Mouse (Mus musculus) MEL (cell line): Measurements from ENCODE around the gene Thsd7b. TPM values are rescaled to one million over a fixed set of nuclear protein-coding genes. Genes with fewer than 3 reads are reported as not detected.

Source experiments
- DNase-seq: peaks from one replicate; pipeline ENCODE4 v3.0.0; 2011; ENCODE audit warnings: low read depth, low spot score
- H3K27ac ChIP-seq: 2 replicates; pipeline ENCODE4 v1.5.1; 2012; ENCODE audit warnings: low read depth, mild to moderate bottlenecking, control low read depth, low read length, moderate library complexity; ENCODE audit not compliant: control insufficient read depth
- H3K27me3 ChIP-seq, 2 experiments: fragments of 150-350 bp in 1 of 2; sonication (generic) in 1 of 2; 2 replicates each; pipeline ENCODE4 v1.6.1; 2012; ENCODE audit warnings: low read length in 2 of 2, mild to moderate bottlenecking in 2 of 2, improper control_type of control experiment in 1 of 2, moderate library complexity in 1 of 2; ENCODE audit not compliant: insufficient read depth in 2 of 2, control insufficient read depth in 1 of 2
- H3K36me3 ChIP-seq, 2 experiments: 2 replicates each; pipeline ENCODE4 v1.6.1; 2012 to 2014; ENCODE audit warnings: low read length in 2 of 2, improper control_type of control experiment in 1 of 2, inconsistent platforms in 1 of 2, mild to moderate bottlenecking in 1 of 2; ENCODE audit not compliant: insufficient read depth in 2 of 2, control insufficient read depth in 1 of 2
- H3K4me1 ChIP-seq, 2 experiments: fragments of 150-350 bp in 1 of 2; sonication (generic) in 1 of 2; 2 replicates each; pipeline ENCODE4 v1.6.1; 2012; ENCODE audit warnings: low read length in 2 of 2, improper control_type of control experiment in 1 of 2, mild to moderate bottlenecking in 1 of 2; ENCODE audit not compliant: insufficient read depth in 2 of 2, control insufficient read depth in 1 of 2
- H3K4me3 ChIP-seq, 2 experiments: fragments of 150-350 bp in 1 of 2; sonication (generic) in 1 of 2; 2 replicates each; pipeline ENCODE4 v1.5.1; 2012; ENCODE audit warnings: low read depth in 2 of 2, low read length in 2 of 2, mild to moderate bottlenecking in 2 of 2, moderate library complexity in 2 of 2, control low read depth in 1 of 2, improper control_type of control experiment in 1 of 2; ENCODE audit not compliant: control insufficient read depth in 1 of 2, insufficient read depth in 1 of 2
- H3K79me2 ChIP-seq: 2 replicates; pipeline ENCODE4 v1.6.1; 2012; ENCODE audit warnings: mild to moderate bottlenecking, low read length, moderate library complexity; ENCODE audit not compliant: control insufficient read depth, poor library complexity, insufficient read depth
- H3K9ac ChIP-seq: 2 replicates; pipeline ENCODE4 v1.6.1; 2012; ENCODE audit warnings: low read depth, mild to moderate bottlenecking, control low read depth, low read length, moderate library complexity; ENCODE audit not compliant: control insufficient read depth, poor library complexity, severe bottlenecking
- H3K9me3 ChIP-seq: fragments of 150-350 bp; sonication (generic); replicated peaks from 2 replicates; pipeline ENCODE4 v1.6.1; 2012; ENCODE audit warnings: mild to moderate bottlenecking, low read length, improper control_type of control experiment, moderate library complexity; ENCODE audit not compliant: insufficient read depth
- BHLHE40 ChIP-seq: IDR thresholded peaks from 2 replicates; pipeline ENCODE4 v1.6.1; 2012; ENCODE audit warnings: low read depth, mild to moderate bottlenecking, inconsistent platforms, low read length, improper control_type of control experiment, borderline replicate concordance
- CHD2 ChIP-seq: IDR thresholded peaks from 2 replicates; pipeline ENCODE4 v1.6.1; 2011; ENCODE audit warnings: low read length, improper control_type of control experiment
- CTCF ChIP-seq, 3 experiments: IDR thresholded peaks in 2 of 3; conservative IDR thresholded peaks in 1 of 3; 2 replicates each; pipeline ENCODE4 v1.5.1; 2011 to 2012; ENCODE audit warnings: low read length in 3 of 3, low read depth in 2 of 3, mild to moderate bottlenecking in 2 of 3, improper control_type of control experiment in 1 of 3, inconsistent platforms in 1 of 3, mixed read lengths in 1 of 3, moderate library complexity in 1 of 3; ENCODE audit not compliant: control insufficient read depth in 1 of 3, insufficient read depth in 1 of 3, poor library complexity in 1 of 3, severe bottlenecking in 1 of 3
- E2F4 ChIP-seq: IDR thresholded peaks from 2 replicates; pipeline ENCODE4 v1.6.1; 2011; ENCODE audit warnings: low read depth, low read length, improper control_type of control experiment, borderline replicate concordance
- ELF1 ChIP-seq: IDR thresholded peaks from 2 replicates; pipeline ENCODE4 v1.6.1; 2014; ENCODE audit warnings: low read depth, mild to moderate bottlenecking, inconsistent platforms, low read length, improper control_type of control experiment, moderate library complexity
- EP300 ChIP-seq, 2 experiments: IDR thresholded peaks; 2 replicates each; pipeline ENCODE4 v1.6.1; 2011; ENCODE audit warnings: improper control_type of control experiment in 2 of 2, low read length in 2 of 2, low read depth in 1 of 2, mild to moderate bottlenecking in 1 of 2
- GATA1 ChIP-seq: IDR thresholded peaks from 2 replicates; pipeline ENCODE4 v1.6.1; 2011; ENCODE audit warnings: low read depth, low read length, improper control_type of control experiment
- HCFC1 ChIP-seq: IDR thresholded peaks from 2 replicates; pipeline ENCODE4 v1.6.1; 2012; ENCODE audit warnings: low read depth, mild to moderate bottlenecking, inconsistent platforms, low read length, improper control_type of control experiment, moderate library complexity
- KAT2A ChIP-seq: conservative IDR thresholded peaks from 2 replicates; pipeline ENCODE4 v1.6.1; 2012; ENCODE audit warnings: low read depth, low read length, improper control_type of control experiment, inconsistent platforms
- MAFK ChIP-seq: IDR thresholded peaks from 2 replicates; pipeline ENCODE4 v1.6.1; 2011; ENCODE audit warnings: low read depth, mild to moderate bottlenecking, low read length, improper control_type of control experiment, borderline replicate concordance
- MAX ChIP-seq: IDR thresholded peaks from 2 replicates; pipeline ENCODE4 v1.6.1; 2011; ENCODE audit warnings: low read length, improper control_type of control experiment
- MAZ ChIP-seq: IDR thresholded peaks from 2 replicates; pipeline ENCODE4 v1.6.1; 2012; ENCODE audit warnings: low read depth, mild to moderate bottlenecking, inconsistent platforms, low read length, improper control_type of control experiment
- POLR2A ChIP-seq, 2 experiments: IDR thresholded peaks; 2 replicates each; pipeline ENCODE4 v1.6.1; 2011 to 2012; ENCODE audit warnings: low read length in 2 of 2, mild to moderate bottlenecking in 2 of 2, control low read depth in 1 of 2, improper control_type of control experiment in 1 of 2, low read depth in 1 of 2, moderate library complexity in 1 of 2; ENCODE audit not compliant: control insufficient read depth in 1 of 2, insufficient read depth in 1 of 2, poor library complexity in 1 of 2
- POLR2AphosphoS5 ChIP-seq: IDR thresholded peaks from 2 replicates; pipeline ENCODE4 v1.6.1; 2012; ENCODE audit warnings: low read depth, borderline replicate concordance, mild to moderate bottlenecking, inconsistent platforms, low read length, moderate library complexity, mixed read lengths
- RAD21 ChIP-seq: IDR thresholded peaks from 2 replicates; pipeline ENCODE4 v1.6.1; 2011; ENCODE audit warnings: mild to moderate bottlenecking, low read depth, low read length, improper control_type of control experiment
- SIN3A ChIP-seq: IDR thresholded peaks from 2 replicates; pipeline ENCODE4 v1.6.1; 2012; ENCODE audit warnings: low read length, improper control_type of control experiment, inconsistent platforms
- SMC3 ChIP-seq: IDR thresholded peaks from 2 replicates; pipeline ENCODE4 v1.6.1; 2011; ENCODE audit warnings: low read depth, low read length, improper control_type of control experiment
- TAL1 ChIP-seq: IDR thresholded peaks from 2 replicates; pipeline ENCODE4 v1.6.1; 2012; ENCODE audit warnings: mild to moderate bottlenecking, inconsistent platforms, low read length, moderate library complexity, mixed read lengths
- TBP ChIP-seq: IDR thresholded peaks from 2 replicates; pipeline ENCODE4 v1.8.0; 2011; ENCODE audit warnings: low read depth, low read length, improper control_type of control experiment
- USF2 ChIP-seq, 2 experiments: IDR thresholded peaks; 2 replicates each; pipeline ENCODE4 v1.6.1; 2011 to 2012; ENCODE audit warnings: improper control_type of control experiment in 2 of 2, low read length in 2 of 2, borderline replicate concordance in 1 of 2, inconsistent platforms in 1 of 2, low read depth in 1 of 2, mild to moderate bottlenecking in 1 of 2; ENCODE audit not compliant: insufficient read depth in 1 of 2
- ZC3H11A ChIP-seq: IDR thresholded peaks from 2 replicates; pipeline ENCODE4 v1.6.1; 2012; ENCODE audit warnings: low read depth, mild to moderate bottlenecking, inconsistent platforms, low read length, improper control_type of control experiment
- ZKSCAN1 ChIP-seq: IDR thresholded peaks from 2 replicates; pipeline ENCODE4 v1.6.1; 2012; ENCODE audit warnings: low read depth, mild to moderate bottlenecking, inconsistent platforms, low read length, improper control_type of control experiment, moderate library complexity
- ZMIZ1 ChIP-seq: IDR thresholded peaks from 2 replicates; pipeline ENCODE4 v1.6.1; 2012; ENCODE audit warnings: low read depth, mild to moderate bottlenecking, inconsistent platforms, low read length, improper control_type of control experiment, moderate library complexity
- ZNF384 ChIP-seq: IDR thresholded peaks from 2 replicates; pipeline ENCODE4 v1.6.1; 2012; ENCODE audit warnings: low read depth, mild to moderate bottlenecking, inconsistent platforms, low read length, improper control_type of control experiment
- polyA plus RNA-seq, 2 experiments: library from polyadenylated mRNA; stranded (reverse) in 1 of 2; unstranded in 1 of 2; fragments of >175 nt in 1 of 2; fragments of >200 nt in 1 of 2; gene quantifications; 2 replicates each; pipeline versions ENCODE4 v1.2.1 to v1.2.4; 2012; ENCODE audit warnings: low replicate concordance in 2 of 2, low read depth in 1 of 2; ENCODE audit not compliant: insufficient read length in 2 of 2, insufficient read depth in 1 of 2, missing spikeins in 1 of 2
- total RNA-seq: library from RNA; depleted of rRNA; stranded (reverse); fragments of 300-350 nt; gene quantifications from 2 replicates; pipeline ENCODE4 v1.2.3, GENCODE M21; 2012

Gene Thsd7b
- total and polyA plus RNA-seq, 3 experiments, result not detected

- TF ChIP-seq CTCF (IDR thresholded peaks at IDR 0.05 in 2 of 3, conservative IDR thresholded peaks at IDR 0.05 in 1 of 3; ENCODE audit: control insufficient read depth in 1 of 3, insufficient read depth in 1 of 3, low read depth in 2 of 3, low read length in 3 of 3, poor library complexity in 1 of 3, severe bottlenecking in 1 of 3), result no peak
These were observed 564.7 kb downstream of the Thsd7b start (continued) for GRCm38 (mm10) chr1:129837776-129838175.

- Histone ChIP-seq H3K9me3 (no peaks in the 10 kb centered on the region), H3K27me3 (peaks cover 0 to 2% of the 10 kb centered on the region in 2 experiments; a peak in 1 of 4 replicates), H3K79me2 (no peaks in the 10 kb centered on the region), H3K36me3 (no peaks in the 10 kb centered on the region), H3K4me3 (no peak overlapping the region), H3K27ac (no peak overlapping the region), H3K9ac (no peak overlapping the region), H3K4me1 (no peaks in the 10 kb centered on the region)
- DNase-seq, result no peak
- TF ChIP-seq POLR2AphosphoS5 (no peak), USF2 (IDR thresholded peaks at IDR 0.05; ENCODE audit: borderline replicate concordance in 1 of 2, insufficient read depth in 1 of 2, low read depth in 1 of 2, low read length in 2 of 2) (no peak), MAX (no peak), HCFC1 (no peak), E2F4 (no peak), RAD21 (no peak)
These were observed 565.4 kb downstream of the Thsd7b start for GRCm38 (mm10) chr1:129838486-129838885.

- no peaks in the 10 kb centered on the region for H3K9me3 ChIP-seq
- H3K9ac ChIP-seq, result no peak overlapping the region
- H3K79me2 ChIP-seq, result no peaks in the 10 kb centered on the region
- H3K4me3 ChIP-seq, result no peak overlapping the region
- TF ChIP-seq ELF1 (no peak), MAFK (no peak), SMC3 (peak; percentile 87), SIN3A (no peak), KAT2A (no peak), EP300 (IDR thresholded peaks at IDR 0.05; ENCODE audit: low read depth in 1 of 2, low read length in 2 of 2) (no peak), POLR2A (IDR thresholded peaks at IDR 0.05; ENCODE audit: control insufficient read depth in 1 of 2, insufficient read depth in 1 of 2, low read depth in 1 of 2, low read length in 2 of 2, poor library complexity in 1 of 2) (no peak), ZMIZ1 (no peak), RAD21 (peak; percentile 50), BHLHE40 (no peak), E2F4 (no peak), ZKSCAN1 (no peak), TAL1 (no peak), MAZ (no peak), CHD2 (no peak), ZC3H11A (peak; percentile 14; the same call in 1 of the 2 replicates), GATA1 (0 out of 2 replicates have a peak, but pooled peaks have one; percentile 6), TBP (no peak), ZNF384 (no peak), USF2 (IDR thresholded peaks at IDR 0.05; ENCODE audit: borderline replicate concordance in 1 of 2, insufficient read depth in 1 of 2, low read depth in 1 of 2, low read length in 2 of 2) (no peak), CTCF (IDR thresholded peaks at IDR 0.05 in 2 of 3, conservative IDR thresholded peaks at IDR 0.05 in 1 of 3; ENCODE audit: control insufficient read depth in 1 of 3, insufficient read depth in 1 of 3, low read depth in 2 of 3, low read length in 3 of 3, poor library complexity in 1 of 3, severe bottlenecking in 1 of 3) (peak; percentile 27 to 72 (median 63); a peak in 4 of 6 replicates)
- no peak overlapping the region for H3K27ac ChIP-seq
- peak; percentile 64 for DNase-seq
- H3K27me3 ChIP-seq, result no peaks in the 10 kb centered on the region; a peak in 1 of 4 replicates
- H3K36me3 ChIP-seq, result no peaks in the 10 kb centered on the region
- no peaks in the 10 kb centered on the region for H3K4me1 ChIP-seq
These were observed 570.3 kb downstream of the Thsd7b start for GRCm38 (mm10) chr1:129843416-129843815.
